Mouse (Mus musculus) kidney, adult 2 months (tissue): Measurements from ENCODE around the gene Dnmt1. TPM values are rescaled to one million over a fixed set of nuclear protein-coding genes. Genes with fewer than 3 reads are reported as not detected.

ENCODE experiments used
- DNase-seq: peaks from one replicate; pipeline ENCODE4 v3.0.0; 2021
- H3K27ac ChIP-seq: fragments of 200-500 bp; 2 replicates; pipeline ENCODE4 v1.5.1; 2012; ENCODE audit warnings: low read depth, low read length, control low read depth, inconsistent platforms; ENCODE audit not compliant: insufficient read depth
- H3K27me3 ChIP-seq: fragments of 200-500 bp; replicated peaks from 2 replicates; pipeline ENCODE4 v1.6.1; 2012; ENCODE audit warnings: mild to moderate bottlenecking, moderate library complexity, low read length, inconsistent platforms; ENCODE audit not compliant: control insufficient read depth, insufficient read depth
- H3K36me3 ChIP-seq: fragments of 200-500 bp; 2 replicates; pipeline ENCODE4 v1.6.1; 2012; ENCODE audit warnings: mild to moderate bottlenecking, moderate library complexity, low read length, inconsistent platforms; ENCODE audit not compliant: control insufficient read depth, insufficient read depth
- H3K4me1 ChIP-seq: fragments of 200-500 bp; 2 replicates; pipeline ENCODE4 v1.6.1; 2011; ENCODE audit warnings: low read length; ENCODE audit not compliant: control insufficient read depth, insufficient read depth
- H3K4me3 ChIP-seq: fragments of 200-500 bp; 2 replicates; pipeline ENCODE4 v1.5.1; 2011; ENCODE audit warnings: mild to moderate bottlenecking, low read depth, low read length, control low read depth; ENCODE audit not compliant: insufficient read depth
- CTCF ChIP-seq: fragments of 200-500 bp; conservative IDR thresholded peaks from 2 replicates; pipeline ENCODE4 v1.5.1; 2011; ENCODE audit warnings: low read depth, mild to moderate bottlenecking, control low read depth, low read length, moderate library complexity, mixed read lengths; ENCODE audit not compliant: insufficient read depth, insufficient read length
- POLR2A ChIP-seq: fragments of 200-500 bp; IDR thresholded peaks from one replicate; pipeline ENCODE4 v1.6.1; 2011; ENCODE audit warnings: low read depth, low read length, control low read depth
- WGBS: fragments of 180-500 bp; shearing (Covaris S2); methylation state at CpG from one replicate; pipeline ENCODE4 v1.1.7; 2018; 5-methylcytosine and 5-hydroxymethylcytosine counted together
- polyA plus RNA-seq: library from polyadenylated mRNA; depleted of rRNA; stranded (reverse); fragments of >200 nt; gene quantifications from 2 replicates; pipeline ENCODE4 v1.2.3, GENCODE M21; 2012

The Dnmt1 gene
- polyA plus RNA-seq, 1 experiment: 12.5 TPM

- Histone ChIP-seq H3K27ac (no peak overlapping the region), H3K27me3 (no peaks in the 10 kb centered on the region), H3K4me1 (peaks cover 2% of the 10 kb centered on the region; the same call in 1 of the 2 replicates), H3K36me3 (peaks cover 4% of the 10 kb centered on the region), H3K4me3 (peak overlapping the region; percentile 84)
- DNase-seq: no peak
- WGBS: under 1% methylated on average over 30 of the region's 30 CpGs
- TF ChIP-seq CTCF (no peak), POLR2A (no peak)
Measured at GRCm38 (mm10) chr9:20888386-20888765, 71.3 kb downstream of the Dnmt1 start.

- Histone ChIP-seq H3K27me3 (no peaks in the 10 kb centered on the region), H3K4me1 (peaks cover 2% of the 10 kb centered on the region; the same call in 1 of the 2 replicates), H3K4me3 (peak within 1 kb of the TSS; percentile 84), H3K27ac (peak within 1 kb of the TSS; percentile 90), H3K36me3 (peaks cover 4% of the 10 kb centered on the region)
- peak; percentile 98 for DNase-seq
- under 1% methylated on average over 43 of the region's 43 CpGs for WGBS
- TF ChIP-seq CTCF (no peak), POLR2A (peak; percentile 58)
Measured at GRCm38 (mm10) chr9:20887704-20888385, 71.8 kb downstream of the Dnmt1 start, which contains the start of gene Ppan. Gene Ppan, plus strand, starts transcription at chr9:20888175.

GRCm38 (mm10) chr9:20887191-20887590, 72.5 kb downstream of the Dnmt1 start:
- DNase-seq: no peak
- no peak overlapping the region for H3K4me3 ChIP-seq
- WGBS: 91% methylated on average over 6 of the region's 6 CpGs
- no peaks in the 10 kb centered on the region for H3K27me3 ChIP-seq
- no peak overlapping the region for H3K27ac ChIP-seq
- TF ChIP-seq CTCF: no peak
- TF ChIP-seq POLR2A: no peak
- peaks cover 4% of the 10 kb centered on the region for H3K36me3 ChIP-seq
- peaks cover 2% of the 10 kb centered on the region; the same call in 1 of the 2 replicates for H3K4me1 ChIP-seq

- TF ChIP-seq CTCF (no peak), POLR2A (no peak)
- 93% methylated on average over 2 of the region's 2 CpGs for WGBS
Measured at GRCm38 (mm10) chr9:20886563-20886962, 73.1 kb downstream of the Dnmt1 start.

GRCm38 (mm10) chr9:20879097-20879792, 80.4 kb downstream of the Dnmt1 start, which contains the start of gene Angptl6:
Gene Angptl6, minus strand, starts transcription at chr9:20879727.
- no peak for DNase-seq
- no peaks in the 10 kb centered on the region for H3K36me3 ChIP-seq
- H3K27ac ChIP-seq: peak within 1 kb of the TSS; percentile 87
- TF ChIP-seq CTCF: no peak
- no peak for TF ChIP-seq POLR2A
- H3K27me3 ChIP-seq: no peaks in the 10 kb centered on the region
- no peaks in the 10 kb centered on the region for H3K4me1 ChIP-seq
- H3K4me3 ChIP-seq: peak within 1 kb of the TSS; percentile 58
- 89% methylated on average over 13 of the region's 13 CpGs for WGBS

More at GRCm38 (mm10) chr9:20886563-20886962, 73.1 kb downstream of the Dnmt1 start:
- Histone ChIP-seq H3K27ac (no peak overlapping the region), H3K27me3 (no peaks in the 10 kb centered on the region), H3K4me1 (peaks cover 2% of the 10 kb centered on the region; the same call in 1 of the 2 replicates), H3K4me3 (no peak overlapping the region), H3K36me3 (peaks cover 3% of the 10 kb centered on the region)
- no peak for DNase-seq

GRCm38 (mm10) chr9:20878710-20879065, 81.0 kb downstream of the Dnmt1 start:
- Histone ChIP-seq H3K27me3 (no peaks in the 10 kb centered on the region), H3K36me3 (no peaks in the 10 kb centered on the region), H3K27ac (peak overlapping the region; percentile 87), H3K4me1 (no peaks in the 10 kb centered on the region), H3K4me3 (peak overlapping the region; percentile 58)
- WGBS: 13% methylated on average over 10 of the region's 10 CpGs
- TF ChIP-seq POLR2A (no peak), CTCF (no peak)
- DNase-seq: no peak
